Comparison of ENCODE assay signal across 16 mouse cellular contexts in the genomic region with DNA sequence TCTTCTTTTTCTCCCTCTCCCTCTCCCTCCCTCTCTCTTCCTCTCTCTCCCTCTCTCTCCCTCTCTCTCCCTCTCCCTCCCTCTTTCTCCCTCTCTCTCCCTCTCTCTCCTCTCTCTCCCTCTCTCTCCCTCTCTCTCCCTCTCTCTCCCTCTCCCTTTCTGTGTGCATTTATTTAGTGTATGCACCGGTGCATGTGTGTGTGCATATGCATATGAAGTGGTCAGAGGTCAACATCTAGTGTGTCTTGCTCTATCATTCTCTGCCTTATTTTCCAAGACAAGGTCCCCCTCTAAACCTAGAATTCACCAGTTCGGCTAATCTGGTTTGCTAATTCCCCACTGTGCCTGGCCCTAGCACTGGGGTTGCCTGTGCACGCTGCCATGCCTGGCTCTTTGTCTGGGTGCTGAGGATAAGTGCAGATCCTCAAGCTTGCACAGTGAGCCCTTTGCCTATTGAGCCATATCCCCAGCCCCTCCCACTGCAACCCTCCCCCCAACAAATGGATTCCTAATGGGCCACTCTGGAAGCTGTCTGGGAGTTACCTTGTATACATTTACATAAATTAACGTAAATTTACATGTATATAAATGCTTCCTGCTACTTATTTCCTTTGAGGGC. TPM values are rescaled to one million over a fixed set of nuclear protein-coding genes. Genes with fewer than 3 reads are reported as not detected.
A peak's percentile ranks its signal among the peaks of the same experiment; 100 is the strongest.
DNase-seq lines count a peak whose midpoint lies in the region; ATAC-seq lines count a peak whose summit lies in the region.
"Had no signal": no experiment of that assay in that cellular context is flagged by ENCODE, and none has a peak within 500 bp of the region (broad histone marks: within the 10 kb centered on the region; RNA-seq: fewer than 3 reads in every experiment).

No protein-coding gene starts in this region.

- peak; percentile 31 for DNase-seq in embryo, embryonic 11 days
- DNase-seq in embryo, embryonic 10 days (ENCODE audit: low spot score): no peak
- DNase-seq in embryonic facial prominence, embryonic 10.5 days (ENCODE audit: low spot score): no peak
- DNase-seq in adrenal gland, adult 18-20 months (ENCODE audit: low spot score in 2 of 2): no peak
- no peak for DNase-seq in frontal cortex, postnatal 10 days (ENCODE audit: low spot score in 2 of 2)
- DNase-seq: cerebellum, adult 18-20 months; kidney, adult 11 months; lung, embryonic 14.5 days had no signal

- H3K4me3 ChIP-seq in embryonic facial prominence, embryonic 10.5 days: no peak overlapping the region
- no peak overlapping the region for H3K4me3 ChIP-seq in hindbrain, embryonic 13.5 days
- H3K4me3 ChIP-seq in neural tube, embryonic 12.5 days: no peak overlapping the region
- H3K4me3 ChIP-seq: embryonic facial prominence, embryonic 12.5 days; left cerebral cortex, adult 2 months; limb, embryonic 15.5 days; megakaryocyte, embryonic 14.5 days had no signal

- ATAC-seq in hindbrain, embryonic 13.5 days (ENCODE audit: low FRiP score): peak; percentile 64
- ATAC-seq in neural tube, embryonic 12.5 days (ENCODE audit: low FRiP score, low read depth): peak; percentile 83
- ATAC-seq in monocyte, adult 5-6 weeks (replicated peaks; ENCODE audit: insufficient number of reproducible peaks, low FRiP score, low TSS enrichment, poor library complexity, severe bottlenecking): no peak

- 38% methylated on average over 4 of the region's 4 CpGs for WGBS in embryonic facial prominence, embryonic 10.5 days
- 24% methylated on average over 4 of the region's 4 CpGs for WGBS in hindbrain, embryonic 13.5 days
- WGBS in neural tube, embryonic 12.5 days: 25% methylated on average over 4 of the region's 4 CpGs

- H3K27me3 ChIP-seq in embryonic facial prominence, embryonic 10.5 days (replicated peaks; ENCODE audit: low read depth, poor library complexity, severe bottlenecking): no peaks in the 10 kb centered on the region
- no peaks in the 10 kb centered on the region for H3K27me3 ChIP-seq in hindbrain, embryonic 13.5 days
- no peaks in the 10 kb centered on the region for H3K27me3 ChIP-seq in neural tube, embryonic 12.5 days (replicated peaks)
- H3K27me3 ChIP-seq: embryonic facial prominence, embryonic 12.5 days; limb, embryonic 15.5 days; megakaryocyte, embryonic 14.5 days had no signal

- H3K9ac ChIP-seq in hindbrain, embryonic 13.5 days: no peak overlapping the region
- 0 out of 2 replicates have a peak overlapping the region, but pooled peaks have one; percentile 42 for H3K9ac ChIP-seq in neural tube, embryonic 12.5 days
- H3K9ac ChIP-seq: embryonic facial prominence, embryonic 12.5 days; limb, embryonic 15.5 days; lung, embryonic 14.5 days had no signal

- H3K36me3 ChIP-seq in embryonic facial prominence, embryonic 10.5 days (replicated peaks): no peaks in the 10 kb centered on the region
- no peaks in the 10 kb centered on the region for H3K36me3 ChIP-seq in hindbrain, embryonic 13.5 days
- no peaks in the 10 kb centered on the region for H3K36me3 ChIP-seq in neural tube, embryonic 12.5 days
- H3K36me3 ChIP-seq: embryonic facial prominence, embryonic 12.5 days; limb, embryonic 15.5 days had no signal

- no peak overlapping the region for H3K4me2 ChIP-seq in hindbrain, embryonic 13.5 days
- H3K4me2 ChIP-seq in neural tube, embryonic 12.5 days (replicated peaks): no peak overlapping the region
- H3K4me2 ChIP-seq: embryonic facial prominence, embryonic 12.5 days; limb, embryonic 15.5 days; lung, embryonic 14.5 days had no signal

- H3K27ac ChIP-seq in embryonic facial prominence, embryonic 10.5 days (replicated peaks): 0 out of 2 replicates have a peak overlapping the region, but pooled peaks have one; percentile 6
- H3K27ac ChIP-seq in hindbrain, embryonic 13.5 days: peak overlapping the region; percentile 83
- peak overlapping the region; percentile 12; the same call in 1 of the 2 replicates for H3K27ac ChIP-seq in neural tube, embryonic 12.5 days
- H3K27ac ChIP-seq: embryonic facial prominence, embryonic 12.5 days; left cerebral cortex, adult 2 months; limb, embryonic 15.5 days; stomach, postnatal 0 days had no signal

- H3K9me3 ChIP-seq in embryonic facial prominence, embryonic 10.5 days: no peaks in the 10 kb centered on the region
- H3K9me3 ChIP-seq in hindbrain, embryonic 13.5 days: no peaks in the 10 kb centered on the region
- no peaks in the 10 kb centered on the region for H3K9me3 ChIP-seq in neural tube, embryonic 12.5 days
- H3K9me3 ChIP-seq: embryonic facial prominence, embryonic 12.5 days; limb, embryonic 15.5 days had no signal

- H3K4me1 ChIP-seq in embryonic facial prominence, embryonic 10.5 days: peaks cover 5% of the 10 kb centered on the region; the same call in 1 of the 2 replicates
- H3K4me1 ChIP-seq in hindbrain, embryonic 13.5 days (replicated peaks): peaks cover 31% of the 10 kb centered on the region
- peaks cover 13% of the 10 kb centered on the region for H3K4me1 ChIP-seq in neural tube, embryonic 12.5 days
- H3K4me1 ChIP-seq: embryonic facial prominence, embryonic 12.5 days; megakaryocyte, embryonic 14.5 days had no signal

RNA-seq across cellular contexts. Expression of a gene that starts 54.8 kb away (rescaled TPM):
- 3.9 and 7.0 TPM in 2 replicates for polyA plus RNA-seq in embryonic facial prominence, embryonic 10.5 days (2016; fragmentation: Nextera tagmentation; extraction: Ambion mirVana)
- 12.3 and 12.8 TPM in 2 replicates for polyA plus RNA-seq in hindbrain, embryonic 13.5 days (2015; fragmentation: Nextera tagmentation; extraction: Ambion mirVana)
- polyA plus RNA-seq in neural tube, embryonic 12.5 days (2016; fragmentation: Nextera tagmentation; extraction: Ambion mirVana): 16.4 and 16.6 TPM in 2 replicates
- 10 to 100 TPM; 23.5 to 38.2 TPM for total RNA-seq in adrenal gland, adult 18-20 months (2021)
- total RNA-seq in monocyte, adult 5-6 weeks (2017): 86.3 to 119 TPM (median 111 TPM) in 3 replicates

Comparison
In these comparisons a context has a peak if more than half of its experiments do, and no peak if none do; other contexts are left out.
1. H3K27ac ChIP-seq: peak in every context shown above with its lines; median percentile 83 in hindbrain, embryonic 13.5 days; 12 in neural tube, embryonic 12.5 days; 6 in embryonic facial prominence, embryonic 10.5 days.